Mouse (Mus musculus) forebrain, embryonic 15.5 days (tissue): ENCODE measurements at regions not wholly inside any gene's neighbourhood (a gene's known extent, or its start where the extent isn't known, plus 50 kb on each side); places are given as distances from the start of the nearest gene placed in this dataset.
"Not testable (repeated sequence)": the region's sequence is repeated elsewhere in the genome, so short reads cannot be mapped to it uniquely, and the experiment has no call there.

Experiments used
- ATAC-seq: fragments of 200-750 bp; cut with Nextera tagmentation; replicated peaks from 2 replicates; pipeline ENCODE4 v1.8.0; 2017; ENCODE audit warnings: mild to moderate bottlenecking, moderate TSS enrichment, moderate library complexity
- H3K27ac ChIP-seq: fragments of 300-500 bp; sonication (generic); replicated peaks from 2 replicates; pipeline ENCODE4 v1.5.1; 2015; ENCODE audit warnings: mild to moderate bottlenecking, inconsistent platforms
- H3K27me3 ChIP-seq: fragments of 300-500 bp; sonication (generic); 2 replicates; pipeline ENCODE4 v1.6.1; 2015; ENCODE audit warnings: inconsistent platforms
- H3K36me3 ChIP-seq: fragments of 300-500 bp; sonication (generic); 2 replicates; pipeline ENCODE4 v1.6.1; 2015; ENCODE audit warnings: mild to moderate bottlenecking, inconsistent platforms
- H3K4me1 ChIP-seq: fragments of 300-500 bp; sonication (generic); 2 replicates; pipeline ENCODE4 v1.6.1; 2015; ENCODE audit warnings: inconsistent platforms
- H3K4me2 ChIP-seq: fragments of 300-500 bp; sonication (generic); replicated peaks from 2 replicates; pipeline ENCODE4 v1.6.1; 2015; ENCODE audit warnings: mild to moderate bottlenecking, inconsistent platforms
- H3K4me3 ChIP-seq: fragments of 300-500 bp; sonication (generic); 2 replicates; pipeline ENCODE4 v1.5.1; 2015; ENCODE audit warnings: mild to moderate bottlenecking, inconsistent platforms
- H3K9ac ChIP-seq: fragments of 300-500 bp; sonication (generic); replicated peaks from 2 replicates; pipeline ENCODE4 v1.6.1; 2015; ENCODE audit warnings: mild to moderate bottlenecking, inconsistent platforms
- H3K9me3 ChIP-seq: fragments of 300-500 bp; sonication (generic); 2 replicates; pipeline ENCODE4 v1.6.1; 2016; ENCODE audit warnings: inconsistent platforms
- WGBS: fragments of 180-500 bp; shearing (Covaris S2); methylation state at CpG from one replicate; pipeline ENCODE4 v1.1.7; 2015; ENCODE audit warnings: mixed read lengths; 5-methylcytosine and 5-hydroxymethylcytosine counted together

- Histone ChIP-seq H3K4me2 (no peak overlapping the region), H3K27me3 (0 out of 2 replicates have a peak, but pooled peaks cover 3% of the 10 kb centered on the region), H3K36me3 (no peaks in the 10 kb centered on the region), H3K4me3 (no peak overlapping the region), H3K27ac (no peak overlapping the region), H3K9me3 (no peaks in the 10 kb centered on the region), H3K4me1 (no peaks in the 10 kb centered on the region), H3K9ac (no peak overlapping the region)
- no peak for ATAC-seq
- WGBS: 92% methylated on average over 4 of the region's 4 CpGs
These were observed 63.7 kb upstream of the Cpm start for GRCm38 (mm10) chr10:117565529-117566086.

GRCm38 (mm10) chr10:117565110-117565509 is 64.2 kb upstream of the Cpm start:
- no peak for ATAC-seq
- 93% methylated on average over 3 of the region's 3 CpGs for WGBS

GRCm38 (mm10) chr10:117564118-117565040 is 64.9 kb upstream of the Cpm start:
- ATAC-seq: no peak
- Histone ChIP-seq H3K36me3 (no peaks in the 10 kb centered on the region), H3K4me2 (no peak overlapping the region), H3K9ac (no peak overlapping the region), H3K9me3 (no peaks in the 10 kb centered on the region), H3K4me1 (peaks cover 4% of the 10 kb centered on the region; the same call in 1 of the 2 replicates), H3K27me3 (no peaks in the 10 kb centered on the region), H3K27ac (no peak overlapping the region), H3K4me3 (no peak overlapping the region)
- WGBS: 49% methylated on average over 12 of the region's 12 CpGs

More at GRCm38 (mm10) chr10:117565110-117565509, 64.2 kb upstream of the Cpm start:
- Histone ChIP-seq H3K4me2 (no peak overlapping the region), H3K9ac (no peak overlapping the region), H3K4me3 (no peak overlapping the region), H3K27ac (no peak overlapping the region), H3K4me1 (no peaks in the 10 kb centered on the region), H3K36me3 (no peaks in the 10 kb centered on the region), H3K27me3 (0 out of 2 replicates have a peak, but pooled peaks cover 1% of the 10 kb centered on the region), H3K9me3 (no peaks in the 10 kb centered on the region)

DNA sequence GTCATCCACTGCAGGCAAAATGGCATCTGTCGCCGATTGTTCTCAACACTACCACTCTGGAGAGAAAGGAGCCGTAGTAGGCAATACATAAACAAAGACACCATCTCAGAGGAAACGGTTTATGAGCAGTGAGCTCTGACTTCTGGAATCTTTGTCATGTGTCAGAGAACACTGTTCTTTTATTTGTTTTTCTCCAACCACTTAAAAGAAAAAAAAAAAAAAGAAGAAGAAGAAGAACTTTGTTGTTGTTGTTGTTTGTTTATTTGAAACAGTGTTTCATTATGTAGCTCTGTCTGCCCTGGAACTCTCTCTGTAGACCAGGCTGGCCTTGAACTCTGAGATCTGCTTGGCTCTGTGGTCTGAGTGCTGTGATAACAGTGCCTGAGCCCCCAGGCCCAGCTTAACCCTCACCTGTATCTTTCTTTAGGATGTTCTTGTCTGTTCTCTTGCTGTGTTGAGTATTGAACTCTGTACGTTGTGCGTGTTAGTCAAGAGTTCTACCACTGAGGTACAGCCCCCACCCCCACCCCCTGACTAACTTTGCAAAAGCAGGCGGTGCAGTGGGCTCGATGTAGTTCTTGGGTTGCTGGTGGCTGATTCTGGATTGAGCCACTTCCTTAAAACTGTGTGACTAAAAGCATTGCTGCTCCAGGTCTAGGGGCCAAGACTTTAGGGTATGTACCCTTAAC is 65.7 kb upstream of the Cpm start:
- ATAC-seq: no peak
- WGBS: 79% methylated on average over 8 of the region's 8 CpGs

GRCm38 (mm10) chr10:117562850-117563248 is 66.5 kb upstream of the Cpm start:
- not testable (repeated sequence) for H3K4me1 ChIP-seq, H3K4me3 ChIP-seq, H3K27ac ChIP-seq, H3K36me3 ChIP-seq, H3K27me3 ChIP-seq, ATAC-seq, H3K4me2 ChIP-seq, H3K9ac ChIP-seq, H3K9me3 ChIP-seq
- WGBS: 88% methylated on average over 3 of the region's 3 CpGs

More for the DNA sequence above, 65.7 kb upstream of the Cpm start:
- Histone ChIP-seq H3K4me1 (peaks cover 4% of the 10 kb centered on the region; the same call in 1 of the 2 replicates), H3K4me3 (no peak overlapping the region), H3K27me3 (no peaks in the 10 kb centered on the region), H3K36me3 (no peaks in the 10 kb centered on the region), H3K9me3 (no peaks in the 10 kb centered on the region), H3K27ac (no peak overlapping the region), H3K4me2 (no peak overlapping the region), H3K9ac (no peak overlapping the region)

GRCm38 (mm10) chr10:117561909-117562849 is 67.1 kb upstream of the Cpm start:
- no peak for ATAC-seq
- Histone ChIP-seq H3K4me1 (peaks cover 4% of the 10 kb centered on the region; the same call in 1 of the 2 replicates), H3K9me3 (no peaks in the 10 kb centered on the region), H3K4me3 (no peak overlapping the region), H3K36me3 (no peaks in the 10 kb centered on the region), H3K9ac (no peak overlapping the region), H3K4me2 (no peak overlapping the region), H3K27me3 (no peaks in the 10 kb centered on the region), H3K27ac (no peak overlapping the region)
- 91% methylated on average over 13 of the region's 13 CpGs for WGBS

DNA sequence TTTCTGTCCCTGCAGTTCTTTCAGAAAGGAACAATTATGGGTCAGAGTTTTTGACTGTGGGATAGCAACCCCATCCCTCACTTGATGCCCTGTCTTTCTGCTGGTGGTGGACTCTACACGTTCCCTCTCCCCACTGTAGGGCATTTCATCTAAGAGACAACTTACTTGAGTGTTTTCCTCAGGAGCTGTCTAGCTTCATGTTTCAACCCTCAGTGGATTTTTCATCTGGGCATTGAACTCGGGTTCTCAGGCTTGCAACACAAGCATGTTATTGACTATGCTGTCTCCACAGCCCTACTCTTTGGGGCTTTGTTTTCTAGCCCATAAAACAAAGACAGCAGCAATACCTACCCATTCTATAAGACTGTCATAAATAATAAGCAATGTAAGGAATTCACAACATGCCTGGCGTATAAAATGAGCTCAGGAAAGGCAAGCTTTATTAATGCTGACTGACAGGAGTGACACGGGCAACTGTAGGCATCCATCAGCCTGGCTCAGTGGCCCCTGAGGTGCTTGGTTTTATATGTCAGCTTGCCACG is 68.0 kb upstream of the Cpm start:
- no peaks in the 10 kb centered on the region for H3K9me3 ChIP-seq
- no peak overlapping the region for H3K4me3 ChIP-seq
- no peak overlapping the region for H3K27ac ChIP-seq
- H3K4me1 ChIP-seq: peaks cover 4% of the 10 kb centered on the region; the same call in 1 of the 2 replicates
- no peak overlapping the region for H3K9ac ChIP-seq
- WGBS: 83% methylated on average over 5 of the region's 5 CpGs
- ATAC-seq: no peak
- no peak overlapping the region for H3K4me2 ChIP-seq
- no peaks in the 10 kb centered on the region for H3K36me3 ChIP-seq
- no peaks in the 10 kb centered on the region for H3K27me3 ChIP-seq

DNA sequence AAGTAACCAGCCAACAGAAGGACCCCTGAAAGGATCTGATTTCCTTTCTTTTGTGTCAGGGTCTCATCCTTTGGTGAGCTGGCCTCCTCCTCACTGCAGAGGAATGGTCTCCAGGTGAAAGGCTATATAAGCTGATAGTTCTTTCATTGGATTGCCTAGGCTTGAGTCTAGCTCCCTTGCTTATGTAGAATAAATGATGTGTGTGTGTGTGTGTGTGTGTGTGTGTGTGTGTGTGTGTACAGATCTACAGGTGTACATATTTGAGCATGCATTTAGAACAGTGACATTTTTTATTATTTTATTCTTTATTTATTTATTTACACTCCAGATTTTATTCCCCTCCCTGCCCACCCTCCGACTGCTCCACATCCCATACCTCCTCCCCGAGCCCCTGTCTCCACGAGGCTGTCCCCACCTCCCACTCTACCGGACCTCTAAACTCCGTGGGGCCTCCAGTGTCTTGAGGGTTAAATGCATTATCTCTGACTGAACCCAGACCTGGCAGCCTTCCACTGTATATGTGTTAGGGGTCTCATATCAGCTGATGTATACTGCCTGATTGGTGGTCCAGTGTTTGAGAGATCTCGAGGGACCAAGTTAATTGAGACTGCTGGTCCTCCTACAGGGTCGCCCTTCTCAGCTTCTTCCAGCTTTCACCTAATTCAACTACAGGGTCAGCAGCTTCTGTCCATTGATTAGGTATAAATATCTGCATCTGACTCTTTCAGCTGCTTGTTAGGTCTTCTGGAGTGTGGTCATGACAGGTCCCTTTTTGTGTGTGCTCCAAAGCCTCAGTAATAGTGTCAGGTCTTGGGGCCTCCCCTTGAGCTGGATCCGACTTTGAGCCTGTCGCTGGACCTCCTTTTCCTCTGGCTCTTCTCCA is 68.7 kb upstream of the Cpm start:
- H3K36me3 ChIP-seq: no peaks in the 10 kb centered on the region
- H3K4me1 ChIP-seq: peaks cover 4% of the 10 kb centered on the region; the same call in 1 of the 2 replicates
- no peak overlapping the region for H3K9ac ChIP-seq
- H3K4me3 ChIP-seq: no peak overlapping the region
- no peaks in the 10 kb centered on the region for H3K27me3 ChIP-seq
- no peaks in the 10 kb centered on the region for H3K9me3 ChIP-seq
- H3K4me2 ChIP-seq: no peak overlapping the region
- WGBS: 82% methylated on average over 9 of the region's 9 CpGs
- ATAC-seq: no peak
- H3K27ac ChIP-seq: no peak overlapping the region

GRCm38 (mm10) chr10:117559615-117560395 is 69.5 kb upstream of the Cpm start:
- no peak overlapping the region for H3K4me2 ChIP-seq
- 54% methylated on average over 17 of the region's 17 CpGs for WGBS
- ATAC-seq: no peak

More at GRCm38 (mm10) chr10:117559615-117560395, 69.5 kb upstream of the Cpm start:
- Histone ChIP-seq H3K4me1 (peaks cover 4% of the 10 kb centered on the region; the same call in 1 of the 2 replicates), H3K27ac (no peak overlapping the region), H3K36me3 (no peaks in the 10 kb centered on the region), H3K9me3 (no peaks in the 10 kb centered on the region), H3K9ac (no peak overlapping the region), H3K4me3 (no peak overlapping the region), H3K27me3 (no peaks in the 10 kb centered on the region)
